Mouse (Mus musculus): Measurements from ENCODE around the gene Slc35f3.

The Slc35f3 gene

GRCm38 (mm10) chr8:126327786-126328185 is 29.4 kb downstream of the Slc35f3 start:
- no peak for DNase-seq (ENCODE audit: low read depth, low spot score)

GRCm38 (mm10) chr8:126338864-126339263 is 40.5 kb downstream of the Slc35f3 start:
- DNase-seq (ENCODE audit: low read depth, low spot score) = no peak

- no peak for DNase-seq (ENCODE audit: low read depth, low spot score)
Observed at GRCm38 (mm10) chr8:126339357-126339756, 41.0 kb downstream of the Slc35f3 start.

- DNase-seq (ENCODE audit: low read depth, low spot score) = no peak
Observed at GRCm38 (mm10) chr8:126341200-126341599, 42.8 kb downstream of the Slc35f3 start.

GRCm38 (mm10) chr8:126343427-126343826 is 45.1 kb downstream of the Slc35f3 start:
- DNase-seq (ENCODE audit: low read depth, low spot score) = no peak

GRCm38 (mm10) chr8:126345100-126345499 is 46.7 kb downstream of the Slc35f3 start:
- DNase-seq (ENCODE audit: low read depth, low spot score) = no peak

GRCm38 (mm10) chr8:126353259-126353658 is 54.9 kb downstream of the Slc35f3 start:
- DNase-seq (ENCODE audit: low read depth, low spot score) = no peak

- no peak for DNase-seq (ENCODE audit: low read depth, low spot score)
Observed at GRCm38 (mm10) chr8:126357946-126358345, 59.6 kb downstream of the Slc35f3 start.

- DNase-seq (ENCODE audit: low read depth, low spot score) = no peak
Observed at GRCm38 (mm10) chr8:126359296-126359695, 60.9 kb downstream of the Slc35f3 start.

- DNase-seq (ENCODE audit: low read depth, low spot score) = no peak
Observed at GRCm38 (mm10) chr8:126360106-126360505, 61.7 kb downstream of the Slc35f3 start.

- no peak for DNase-seq (ENCODE audit: low read depth, low spot score)
Observed at GRCm38 (mm10) chr8:126360701-126361100, 62.3 kb downstream of the Slc35f3 start.

- no peak for DNase-seq (ENCODE audit: low read depth, low spot score)
Observed at GRCm38 (mm10) chr8:126366251-126366650, 67.9 kb downstream of the Slc35f3 start.

GRCm38 (mm10) chr8:126368349-126369054 is 70.1 kb downstream of the Slc35f3 start:
- DNase-seq (ENCODE audit: low read depth, low spot score) = no peak

GRCm38 (mm10) chr8:126371871-126372270 is 73.5 kb downstream of the Slc35f3 start:
- no peak for DNase-seq (ENCODE audit: low read depth, low spot score)

GRCm38 (mm10) chr8:126379580-126379979 is 81.2 kb downstream of the Slc35f3 start:
- no peak for DNase-seq (ENCODE audit: low read depth, low spot score)

GRCm38 (mm10) chr8:126380141-126380540 is 81.8 kb downstream of the Slc35f3 start:
- no peak for DNase-seq (ENCODE audit: low read depth, low spot score)

GRCm38 (mm10) chr8:126381299-126381698 is 82.9 kb downstream of the Slc35f3 start:
- DNase-seq (ENCODE audit: low read depth, low spot score) = no peak

- DNase-seq (ENCODE audit: low read depth, low spot score) = no peak
Observed at GRCm38 (mm10) chr8:126382216-126382615, 83.9 kb downstream of the Slc35f3 start.

- no peak for DNase-seq (ENCODE audit: low read depth, low spot score)
Observed at GRCm38 (mm10) chr8:126382749-126383148, 84.4 kb downstream of the Slc35f3 start.

GRCm38 (mm10) chr8:126387566-126387965 is 89.2 kb downstream of the Slc35f3 start:
- DNase-seq (ENCODE audit: low read depth, low spot score) = no peak

GRCm38 (mm10) chr8:126391541-126391940 is 93.2 kb downstream of the Slc35f3 start:
- no peak for DNase-seq (ENCODE audit: low read depth, low spot score)

- no peak for DNase-seq (ENCODE audit: low read depth, low spot score)
Observed at GRCm38 (mm10) chr8:126395386-126395785, 97.0 kb downstream of the Slc35f3 start.

- no peak for DNase-seq (ENCODE audit: low read depth, low spot score)
Observed at GRCm38 (mm10) chr8:126395917-126396316, 97.6 kb downstream of the Slc35f3 start.

- no peak for DNase-seq (ENCODE audit: low read depth, low spot score)
Observed at GRCm38 (mm10) chr8:126398349-126398748, 100.0 kb downstream of the Slc35f3 start.

Measured in retina, adult 2 months (tissue).